Mouse (Mus musculus) liver, embryonic 16.5 days (tissue): ENCODE measurements around the gene Fstl1. TPM values are rescaled to one million over a fixed set of nuclear protein-coding genes. Genes with fewer than 3 reads are reported as not detected.

ENCODE experiments used
- ATAC-seq: fragments of 200-750 bp; cut with Nextera tagmentation; 2 replicates; pipeline ENCODE4 v1.8.0; 2017; ENCODE audit warnings: low read depth, mild to moderate bottlenecking, moderate number of reproducible peaks, moderate library complexity
- H3K27ac ChIP-seq: fragments of 300-500 bp; sonication (generic); 2 replicates; pipeline ENCODE4 v1.5.1; 2014; ENCODE audit warnings: mild to moderate bottlenecking, low read length
- H3K27me3 ChIP-seq: fragments of 300-500 bp; sonication (generic); 2 replicates; pipeline ENCODE4 v1.6.1; 2014; ENCODE audit warnings: low read depth, low read length, mixed read lengths; ENCODE audit not compliant: control insufficient read depth, insufficient read depth
- H3K36me3 ChIP-seq: fragments of 300-500 bp; sonication (generic); 2 replicates; pipeline ENCODE4 v1.6.1; 2014; ENCODE audit warnings: mild to moderate bottlenecking; ENCODE audit not compliant: control insufficient read depth, insufficient read depth
- H3K4me1 ChIP-seq: fragments of 300-500 bp; sonication (generic); 2 replicates; pipeline ENCODE4 v1.6.1; 2014; ENCODE audit warnings: low read depth, low read length, mixed read lengths; ENCODE audit not compliant: control insufficient read depth
- H3K4me2 ChIP-seq: fragments of 300-500 bp; sonication (generic); 2 replicates; pipeline ENCODE4 v1.6.1; 2014; ENCODE audit warnings: low read depth, low read length, mixed read lengths
- H3K4me3 ChIP-seq: fragments of 300-500 bp; sonication (generic); 2 replicates; pipeline ENCODE4 v1.5.1; 2014; ENCODE audit warnings: low read depth, mild to moderate bottlenecking, low read length
- H3K9ac ChIP-seq: fragments of 300-500 bp; sonication (generic); 2 replicates; pipeline ENCODE4 v1.6.1; 2014; ENCODE audit warnings: low read depth, low read length
- H3K9me3 ChIP-seq: fragments of 300-500 bp; sonication (generic); replicated peaks from 2 replicates; pipeline ENCODE4 v1.6.1; 2016; ENCODE audit warnings: low read length; ENCODE audit not compliant: control insufficient read depth
- WGBS: fragments of 180-500 bp; shearing (Covaris S2); extraction: QIAGEN DNeasy Blood & Tissue Kit; methylation state at CpG from one replicate; pipeline ENCODE4 v1.1.7; 2014; ENCODE audit not compliant: insufficient replicate concordance; 5-methylcytosine and 5-hydroxymethylcytosine counted together
- polyA plus RNA-seq: library from polyadenylated mRNA; unstranded; fragments of >200 nt; fragmentation: Nextera tagmentation; extraction: Ambion mirVana; gene quantifications from 2 replicates; pipeline ENCODE4 v1.2.1, GENCODE M21; 2015

Gene Fstl1
- polyA plus RNA-seq, result 18.1 and 21.5 TPM in 2 replicates

DNA sequence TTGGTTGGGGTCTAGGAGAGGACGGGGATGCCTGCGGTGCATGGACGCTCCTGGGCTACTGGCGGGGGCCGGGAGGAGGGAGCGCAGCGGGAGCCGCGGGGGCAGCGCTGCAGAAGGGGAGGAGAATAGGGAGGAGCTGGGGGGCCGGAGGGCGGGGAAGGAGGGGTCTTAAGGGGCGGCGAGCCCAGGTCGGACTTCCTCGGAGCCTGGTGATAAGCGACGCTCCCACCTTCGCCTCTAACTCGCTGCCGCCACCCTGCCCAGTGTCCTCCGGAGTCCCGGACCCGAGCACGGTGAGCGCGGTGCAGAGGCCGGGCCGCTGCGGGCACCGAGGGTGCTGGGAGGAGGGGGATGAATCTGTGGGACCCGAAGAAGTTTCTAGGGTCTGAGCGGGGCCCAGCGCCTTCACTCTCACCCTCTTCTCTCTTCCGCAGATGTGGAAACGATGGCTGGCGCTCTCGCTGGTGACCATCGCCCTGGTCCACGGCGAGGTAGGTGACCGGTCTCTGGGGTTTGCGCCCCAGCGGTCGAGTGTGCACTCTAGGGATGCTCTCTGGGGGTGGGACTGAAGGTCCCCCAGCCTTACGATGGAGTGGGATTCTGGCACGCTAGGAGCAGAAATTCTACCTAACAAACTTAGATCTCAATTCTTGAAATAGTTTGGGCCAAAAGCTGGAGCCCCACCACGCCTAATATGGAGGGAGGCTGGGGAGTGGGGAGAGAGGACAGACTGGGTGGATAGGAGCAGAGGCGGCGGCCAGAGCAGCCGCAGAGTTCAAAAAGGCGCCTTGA is at the start of gene Fstl1:
Gene Fstl1 (plus strand): TSS at position 14 of the 792 bp plus-strand sequence.
- H3K4me1 ChIP-seq, result no peaks in the 10 kb centered on the region
- no peak within 1 kb of the TSS for H3K27ac ChIP-seq
- H3K27me3 ChIP-seq, result peaks cover 15% of the 10 kb centered on the region
- H3K36me3 ChIP-seq, result no peaks in the 10 kb centered on the region
- peak within 1 kb of the TSS; percentile 59 for H3K4me2 ChIP-seq
- under 1% methylated on average over 46 of the region's 52 CpGs for WGBS
- ATAC-seq, result no peak
- peak within 1 kb of the TSS; percentile 54 for H3K4me3 ChIP-seq
- H3K9ac ChIP-seq, result peak within 1 kb of the TSS; percentile 39; the same call in 1 of the 2 replicates
- H3K9me3 ChIP-seq, result no peaks in the 10 kb centered on the region

DNA sequence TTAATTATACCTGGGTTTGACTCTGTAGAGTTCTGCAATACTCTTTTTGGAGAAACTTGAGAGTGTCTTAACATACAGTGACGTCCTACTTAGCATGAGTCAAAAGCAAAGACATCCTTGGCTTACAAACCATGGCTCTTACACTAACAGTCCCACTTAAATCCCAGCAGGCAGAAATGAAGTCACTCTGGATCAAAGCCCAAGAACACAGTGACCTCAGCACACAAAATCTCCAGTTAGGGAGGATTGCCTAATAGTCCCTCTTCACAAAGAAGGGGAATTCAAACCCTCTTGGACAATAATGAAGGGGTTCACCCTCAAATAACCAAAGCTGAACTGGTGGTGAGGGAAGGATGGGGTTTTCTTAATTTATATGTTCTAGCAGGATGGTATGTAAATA is 48.0 kb upstream of the Fstl1 start:
- 69% methylated on average over 1 of the region's 1 CpGs for WGBS
- no peak overlapping the region for H3K27ac ChIP-seq
- no peaks in the 10 kb centered on the region for H3K27me3 ChIP-seq

DNA sequence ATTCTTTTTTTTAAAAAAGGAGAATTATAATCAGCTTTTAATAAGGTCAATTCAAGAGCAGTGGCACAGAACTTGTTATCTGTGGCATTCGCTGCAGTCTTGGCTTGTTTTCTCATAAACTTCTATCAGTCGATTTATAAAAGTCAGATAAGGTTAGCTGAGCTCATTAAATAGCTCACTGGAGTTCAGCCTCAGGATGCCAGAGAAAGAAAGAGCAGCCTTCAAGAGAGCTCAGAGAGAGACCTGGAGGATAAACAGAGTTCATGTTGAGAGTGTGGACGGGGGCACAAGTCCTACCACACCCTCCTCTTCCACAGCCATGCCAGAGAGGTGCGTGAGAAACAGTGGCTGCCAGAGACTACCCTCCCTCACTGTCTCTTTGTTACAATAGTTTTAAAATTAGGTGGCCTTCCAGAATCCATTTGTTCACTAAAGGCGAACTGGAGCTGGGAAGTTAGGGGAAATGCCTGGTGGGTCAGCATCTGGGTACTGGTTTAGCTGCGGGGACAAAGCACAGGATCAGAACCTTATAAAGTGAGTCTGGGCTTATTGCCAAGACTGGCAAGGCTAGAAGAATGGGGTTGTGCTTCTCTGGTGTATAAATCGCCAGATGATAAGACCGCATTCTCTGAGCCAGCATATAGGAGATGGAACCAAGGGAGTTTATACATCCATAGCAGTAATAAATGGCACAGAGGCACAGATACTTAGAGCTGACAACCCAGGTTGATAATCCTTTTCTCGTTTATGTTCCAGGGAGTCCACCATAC is 47.1 kb upstream of the Fstl1 start:
- no peaks in the 10 kb centered on the region for H3K9me3 ChIP-seq
- no peaks in the 10 kb centered on the region for H3K27me3 ChIP-seq
- no peak for ATAC-seq
- no peaks in the 10 kb centered on the region for H3K4me1 ChIP-seq
- no peak overlapping the region for H3K4me3 ChIP-seq
- no peak overlapping the region for H3K4me2 ChIP-seq
- no peaks in the 10 kb centered on the region for H3K36me3 ChIP-seq
- WGBS, result 59% methylated on average over 9 of the region's 9 CpGs
- no peak overlapping the region for H3K27ac ChIP-seq
- H3K9ac ChIP-seq, result no peak overlapping the region

More for the DNA sequence above, 48.0 kb upstream of the Fstl1 start:
- H3K9ac ChIP-seq, result no peak overlapping the region
- no peak overlapping the region for H3K4me2 ChIP-seq
- H3K36me3 ChIP-seq, result no peaks in the 10 kb centered on the region
- no peaks in the 10 kb centered on the region for H3K9me3 ChIP-seq
- no peaks in the 10 kb centered on the region for H3K4me1 ChIP-seq
- no peak overlapping the region for H3K4me3 ChIP-seq
- ATAC-seq, result no peak

DNA sequence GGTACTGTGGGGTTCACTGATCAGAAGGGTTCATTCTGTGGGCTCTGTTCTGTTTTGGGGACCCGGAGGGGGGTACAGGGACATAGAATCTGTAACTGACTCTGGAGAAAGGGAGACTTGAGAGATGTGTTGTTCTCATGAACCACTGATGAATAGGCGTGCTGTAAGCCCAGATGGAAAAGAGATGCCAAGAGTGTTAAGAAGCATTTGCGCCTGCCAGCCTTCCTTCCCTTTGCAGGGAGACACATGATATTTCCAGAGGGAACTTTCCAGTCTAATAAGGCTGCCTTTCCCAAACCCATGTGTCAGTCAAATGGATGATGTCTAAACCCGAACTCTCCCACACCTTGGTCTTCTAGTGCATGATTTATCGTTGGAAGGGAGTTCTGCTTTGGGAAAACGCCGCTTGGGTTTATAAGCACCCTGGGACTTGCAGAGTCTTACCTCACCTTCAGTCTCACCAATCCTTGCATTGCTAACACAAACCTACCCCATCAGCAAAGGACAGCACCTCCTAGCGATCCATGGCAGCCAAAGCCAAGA is 46.3 kb upstream of the Fstl1 start:
- ATAC-seq, result no peak
- H3K9ac ChIP-seq, result no peak overlapping the region
- 67% methylated on average over 8 of the region's 8 CpGs for WGBS

DNA sequence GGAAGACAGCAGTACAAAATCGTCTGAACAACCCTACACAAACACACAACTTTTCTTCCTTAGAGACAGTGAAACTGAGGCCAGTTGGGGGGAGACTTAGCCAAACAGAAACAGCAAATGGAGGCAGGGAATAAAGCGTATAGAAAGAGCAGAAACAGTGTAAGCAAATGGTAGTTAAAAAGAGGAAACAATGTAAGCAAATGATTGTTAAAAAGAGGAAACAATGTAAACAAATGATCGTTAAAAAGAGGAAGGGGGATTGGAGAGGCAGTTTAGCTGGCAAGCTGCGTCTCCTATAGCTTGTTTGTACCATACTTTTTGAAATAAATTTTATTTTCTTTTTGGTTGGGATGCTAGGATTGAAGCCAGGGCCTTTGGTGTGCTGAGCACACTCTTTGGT is 45.2 kb upstream of the Fstl1 start:
- Histone ChIP-seq H3K9ac (no peak overlapping the region), H3K4me1 (no peaks in the 10 kb centered on the region), H3K4me2 (no peak overlapping the region), H3K27ac (no peak overlapping the region), H3K36me3 (no peaks in the 10 kb centered on the region), H3K9me3 (no peaks in the 10 kb centered on the region), H3K4me3 (no peak overlapping the region), H3K27me3 (no peaks in the 10 kb centered on the region)
- WGBS, result 9% methylated on average over 4 of the region's 4 CpGs
- ATAC-seq, result no peak

More for the DNA sequence above, 46.3 kb upstream of the Fstl1 start:
- H3K36me3 ChIP-seq, result no peaks in the 10 kb centered on the region
- no peak overlapping the region for H3K4me3 ChIP-seq
- H3K27me3 ChIP-seq, result no peaks in the 10 kb centered on the region
- no peak overlapping the region for H3K27ac ChIP-seq
- H3K9me3 ChIP-seq, result no peaks in the 10 kb centered on the region
- no peaks in the 10 kb centered on the region for H3K4me1 ChIP-seq
- no peak overlapping the region for H3K4me2 ChIP-seq

DNA sequence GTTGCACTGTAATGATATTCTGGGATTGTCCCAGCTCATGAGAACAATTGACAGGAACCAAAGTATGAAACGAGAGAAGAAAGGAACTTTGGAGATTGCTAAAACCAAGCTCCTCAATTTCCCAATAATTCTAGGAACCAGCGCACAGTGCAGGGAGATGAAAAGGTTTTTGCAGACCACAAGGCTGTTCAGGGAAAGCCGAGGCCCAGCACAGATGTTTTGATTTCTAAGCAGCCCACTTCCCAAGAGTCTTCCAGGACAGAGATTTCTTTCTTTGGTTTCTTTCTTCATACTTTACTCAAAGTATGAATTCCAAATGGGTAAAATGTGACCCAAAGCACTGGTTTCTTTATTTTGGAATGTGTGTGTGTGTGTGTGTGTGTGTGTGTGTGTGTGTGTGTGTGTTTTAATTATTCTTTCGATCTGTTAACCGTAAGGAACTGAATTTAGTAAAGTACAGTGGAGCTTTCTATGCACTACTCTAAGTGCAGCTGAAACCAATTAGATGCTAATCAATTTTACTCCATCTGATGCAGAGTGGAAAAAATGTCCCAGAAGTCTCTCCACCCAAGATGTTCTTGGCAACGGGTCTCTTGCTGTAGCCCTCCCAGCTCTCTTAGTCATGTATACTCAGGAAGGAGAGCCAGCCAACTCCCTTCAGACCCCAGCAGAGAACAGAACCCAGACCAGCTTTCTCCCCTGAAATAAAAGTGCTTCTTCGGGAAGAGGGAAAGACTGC is 44.5 kb upstream of the Fstl1 start:
- 50% methylated on average over 7 of the region's 7 CpGs for WGBS
- H3K4me3 ChIP-seq, result no peak overlapping the region
- no peak overlapping the region for H3K4me2 ChIP-seq
- no peak overlapping the region for H3K9ac ChIP-seq
- H3K36me3 ChIP-seq, result no peaks in the 10 kb centered on the region
- no peak overlapping the region for H3K27ac ChIP-seq
- ATAC-seq, result no peak
- no peaks in the 10 kb centered on the region for H3K4me1 ChIP-seq
- H3K9me3 ChIP-seq, result no peaks in the 10 kb centered on the region
- H3K27me3 ChIP-seq, result no peaks in the 10 kb centered on the region

DNA sequence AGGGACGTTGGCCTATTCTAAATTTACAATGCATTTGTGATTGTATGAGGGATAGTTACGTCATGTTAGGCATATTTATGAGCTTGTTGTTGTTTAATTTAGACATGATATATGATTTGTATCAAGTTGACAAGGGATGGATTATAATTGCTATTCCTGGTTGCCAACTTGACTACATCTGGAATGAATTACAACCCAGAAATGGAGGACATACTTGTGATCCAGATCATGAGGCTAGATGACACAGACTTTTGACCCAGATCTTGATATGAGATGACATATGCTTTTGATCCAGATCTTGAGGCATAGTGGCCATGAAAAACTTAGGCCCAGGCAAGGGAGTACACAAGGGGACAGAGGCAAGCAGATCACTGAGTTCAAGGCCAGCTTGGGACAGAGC is 36.6 kb upstream of the Fstl1 start:
- no peak for ATAC-seq
- H3K27me3 ChIP-seq, result no peaks in the 10 kb centered on the region
- H3K36me3 ChIP-seq, result no peaks in the 10 kb centered on the region
- no peak overlapping the region for H3K9ac ChIP-seq
- WGBS, result 64% methylated on average over 2 of the region's 2 CpGs
- no peak overlapping the region for H3K27ac ChIP-seq
- H3K4me1 ChIP-seq, result no peaks in the 10 kb centered on the region
- no peaks in the 10 kb centered on the region for H3K9me3 ChIP-seq
- no peak overlapping the region for H3K4me2 ChIP-seq
- H3K4me3 ChIP-seq, result no peak overlapping the region

DNA sequence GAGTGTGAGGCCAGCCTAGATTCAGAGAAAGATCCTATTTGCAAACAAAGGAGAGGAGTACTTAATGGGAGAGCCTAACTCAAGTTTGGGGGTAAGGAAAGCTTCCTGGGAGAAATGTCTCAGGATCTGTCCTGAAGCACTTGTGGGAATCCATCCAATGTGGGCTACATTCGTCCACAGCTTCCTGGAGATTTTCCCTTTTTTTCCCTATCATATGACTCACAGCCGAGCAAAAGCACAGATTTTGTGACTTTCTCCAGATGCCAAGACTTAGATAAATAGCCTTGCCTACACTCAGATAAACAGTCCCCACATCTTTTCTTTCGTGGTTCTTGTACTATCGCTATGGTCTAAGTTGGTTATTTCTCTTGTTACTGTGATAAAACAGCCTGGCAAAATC is 34.4 kb upstream of the Fstl1 start:
- WGBS, result 42% methylated on average over 4 of the region's 4 CpGs
- H3K4me1 ChIP-seq, result no peaks in the 10 kb centered on the region
- H3K27me3 ChIP-seq, result no peaks in the 10 kb centered on the region
- no peak for ATAC-seq
- H3K4me2 ChIP-seq, result no peak overlapping the region
- H3K36me3 ChIP-seq, result no peaks in the 10 kb centered on the region
- no peak overlapping the region for H3K9ac ChIP-seq
- no peak overlapping the region for H3K4me3 ChIP-seq
- no peaks in the 10 kb centered on the region for H3K9me3 ChIP-seq
- no peak overlapping the region for H3K27ac ChIP-seq
